Mouse (Mus musculus) midbrain, embryonic 15.5 days (tissue): ENCODE results near the gene Vamp5. TPM values are rescaled to one million over a fixed set of nuclear protein-coding genes. Genes with fewer than 3 reads are reported as not detected.

Source experiments
- ATAC-seq: fragments of 200-750 bp; cut with Nextera tagmentation; replicated peaks from 2 replicates; pipeline ENCODE4 v1.8.0; 2017; ENCODE audit warnings: moderate TSS enrichment
- H3K27ac ChIP-seq: fragments of 300-500 bp; sonication (generic); 2 replicates; pipeline ENCODE4 v1.5.1; 2015; ENCODE audit warnings: mild to moderate bottlenecking, inconsistent platforms
- H3K27me3 ChIP-seq: fragments of 300-500 bp; sonication (generic); replicated peaks from 2 replicates; pipeline ENCODE4 v1.6.1; 2015; ENCODE audit warnings: inconsistent platforms
- H3K36me3 ChIP-seq: fragments of 300-500 bp; sonication (generic); replicated peaks from 2 replicates; pipeline ENCODE4 v1.6.1; 2015; ENCODE audit warnings: inconsistent platforms
- H3K4me1 ChIP-seq: fragments of 300-500 bp; sonication (generic); 2 replicates; pipeline ENCODE4 v1.6.1; 2015; ENCODE audit warnings: inconsistent platforms
- H3K4me2 ChIP-seq: fragments of 300-500 bp; sonication (generic); 2 replicates; pipeline ENCODE4 v1.6.1; 2015; ENCODE audit warnings: inconsistent platforms, mild to moderate bottlenecking, moderate library complexity
- H3K4me3 ChIP-seq: fragments of 300-500 bp; sonication (generic); 2 replicates; pipeline ENCODE4 v1.5.1; 2015; ENCODE audit warnings: mild to moderate bottlenecking, inconsistent platforms
- H3K9ac ChIP-seq: fragments of 300-500 bp; sonication (generic); 2 replicates; pipeline ENCODE4 v1.6.1; 2015; ENCODE audit warnings: mild to moderate bottlenecking, inconsistent platforms
- H3K9me3 ChIP-seq: fragments of 300-500 bp; sonication (generic); 2 replicates; pipeline ENCODE4 v1.6.1; 2016; ENCODE audit warnings: inconsistent platforms
- WGBS: fragments of 180-500 bp; shearing (Covaris S2); methylation state at CpG from one replicate; pipeline ENCODE4 v1.1.7; 2015; ENCODE audit warnings: mixed read lengths; 5-methylcytosine and 5-hydroxymethylcytosine counted together
- polyA plus RNA-seq: library from polyadenylated mRNA; unstranded; fragments of >200 nt; fragmentation: Nextera tagmentation; extraction: Ambion mirVana; gene quantifications from 2 replicates; pipeline ENCODE4 v1.2.1, GENCODE M21; 2015

Vamp5 gene
- polyA plus RNA-seq, 1 experiment from 2014 or later: 20.2 TPM

GRCm38 (mm10) chr6:72319019-72319418, 61.2 kb downstream of the Vamp5 start:
- H3K4me3 ChIP-seq: no peak overlapping the region
- no peak overlapping the region for H3K9ac ChIP-seq
- no peaks in the 10 kb centered on the region for H3K9me3 ChIP-seq
- H3K4me1 ChIP-seq: no peaks in the 10 kb centered on the region
- H3K27me3 ChIP-seq: no peaks in the 10 kb centered on the region
- peaks cover 54% of the 10 kb centered on the region for H3K36me3 ChIP-seq
- no peak overlapping the region for H3K27ac ChIP-seq
- WGBS: 83% methylated on average over 11 of the region's 11 CpGs
- no peak for ATAC-seq
- no peak overlapping the region for H3K4me2 ChIP-seq

Other genes with a start within 250 kb of the Vamp5 start
- 1.9 and 2.2 TPM in 2 replicates for gene Atoh8, start 144.9 kb downstream of the Vamp5 start, polyA plus RNA-seq
- 0.23 and 0.51 TPM in 2 replicates for gene Sftpb, start 75.9 kb downstream of the Vamp5 start, polyA plus RNA-seq
- gene Usp39, start 35.3 kb downstream of the Vamp5 start, polyA plus RNA-seq: 41.0 and 41.2 TPM in 2 replicates
- 18.7 and 19.4 TPM in 2 replicates for gene 0610030E20Rik, start 33.2 kb downstream of the Vamp5 start, polyA plus RNA-seq
- gene Tmem150a, start 25.0 kb downstream of the Vamp5 start, polyA plus RNA-seq: 18.5 and 19.9 TPM in 2 replicates
- gene Rnf181, start 13.5 kb downstream of the Vamp5 start, polyA plus RNA-seq: 137 and 141 TPM in 2 replicates
- 22.2 and 28.1 TPM in 2 replicates for gene Vamp8, start 10.2 kb upstream of the Vamp5 start, polyA plus RNA-seq
- 16.9 and 19.0 TPM in 2 replicates for gene Ggcx, start 33.8 kb upstream of the Vamp5 start, polyA plus RNA-seq
- gene Mat2a, start 59.1 kb upstream of the Vamp5 start, polyA plus RNA-seq: 354 and 380 TPM in 2 replicates
- gene Sh2d6, start 141.2 kb upstream of the Vamp5 start, polyA plus RNA-seq: 0.65 and 0.91 TPM in 2 replicates
- gene Capg, start 163.9 kb upstream of the Vamp5 start, polyA plus RNA-seq: 5.8 and 7.8 TPM in 2 replicates
- 16.5 and 17.4 TPM in 2 replicates for gene Elmod3, start 217.9 kb upstream of the Vamp5 start, polyA plus RNA-seq
- gene Retsat, start 218.0 kb upstream of the Vamp5 start, polyA plus RNA-seq: 6.1 and 7.2 TPM in 2 replicates
- gene Tgoln1, start 236.5 kb upstream of the Vamp5 start, polyA plus RNA-seq: 38.0 and 38.7 TPM in 2 replicates